Mouse (Mus musculus) cerebellum, postnatal 4 days (tissue): ENCODE data around the gene Mepce.

Experiments
- DNase-seq, 2 experiments: peaks; one replicate each; pipeline ENCODE4 v3.0.0; 2022; ENCODE audit warnings: low spot score in 2 of 2, mixed read lengths in 1 of 2

The Mepce gene

GRCm38 (mm10) chr5:137741023-137741931, 46.2 kb downstream of the Mepce start, which contains the start of gene Nyap1:
Nyap1 (minus strand) TSS chr5:137741607.
- peak; percentile 74 to 89 for DNase-seq

GRCm38 (mm10) chr5:137740506-137740905, 46.9 kb downstream of the Mepce start:
- DNase-seq: no peak

- DNase-seq: no peak
These were observed 48.0 kb downstream of the Mepce start for GRCm38 (mm10) chr5:137739471-137739870.

- DNase-seq: no peak
These were observed 48.9 kb downstream of the Mepce start for GRCm38 (mm10) chr5:137738516-137738915.

- DNase-seq: no peak
These were observed 50.0 kb downstream of the Mepce start for GRCm38 (mm10) chr5:137737400-137737940.

- peak in 1 of 2 experiments; percentile 81 for DNase-seq
These were observed 53.0 kb downstream of the Mepce start for GRCm38 (mm10) chr5:137734289-137735061.

GRCm38 (mm10) chr5:137733638-137734288, 53.7 kb downstream of the Mepce start:
- no peak for DNase-seq
